Mouse (Mus musculus) heart, adult 2 months (tissue): ENCODE measurements around the gene Gzmm.

Experiments
- CTCF ChIP-seq: fragments of 200-600 bp; IDR thresholded peaks from 2 replicates; pipeline ENCODE4 v1.8.1; 2022; ENCODE audit warnings: antibody characterized with exemption, mild to moderate bottlenecking, moderate library complexity
- EP300 ChIP-seq: fragments of 200-500 bp; IDR thresholded peaks from 2 replicates; pipeline ENCODE4 v1.6.1; 2011; ENCODE audit warnings: low read depth, low read length, control low read depth; ENCODE audit not compliant: insufficient read depth
- POLR2A ChIP-seq: fragments of 200-500 bp; IDR thresholded peaks from 2 replicates; pipeline ENCODE4 v1.6.1; 2011; ENCODE audit warnings: mild to moderate bottlenecking, low read depth, low read length, control low read depth; ENCODE audit not compliant: insufficient read depth

DNA sequence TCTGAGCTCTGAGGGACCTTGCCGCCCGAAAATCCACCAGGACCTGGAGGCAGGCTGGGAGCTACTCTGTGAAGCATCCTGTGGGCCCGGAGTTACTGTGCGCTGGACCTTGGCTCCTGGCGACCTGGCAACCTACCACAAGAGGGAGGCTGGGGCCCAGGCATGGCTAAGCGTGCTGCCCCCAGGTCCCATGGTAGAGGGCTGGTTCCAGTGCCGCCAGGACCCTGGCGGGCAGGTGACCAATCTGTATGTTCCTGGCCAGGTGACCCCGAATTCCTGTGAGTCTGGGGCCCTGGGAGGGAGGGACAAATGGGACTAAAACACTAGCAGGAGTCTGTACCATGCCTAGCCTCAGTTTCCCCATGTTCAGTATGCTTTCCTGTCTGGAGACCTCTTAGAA lies 22.3 kb upstream of the Gzmm start:
- TF ChIP-seq CTCF (no peak), EP300 (no peak), POLR2A (no peak)
